Mouse (Mus musculus) left cerebral cortex, adult 9 months (tissue): ENCODE data around the gene Zfp784.
"Not testable (repeated sequence)": the region's sequence is repeated elsewhere in the genome, so short reads cannot be mapped to it uniquely, and the experiment has no call there.

ENCODE experiments used
- DNase-seq, 2 experiments: peaks; one replicate each; pipeline ENCODE4 v3.0.0; 2022; ENCODE audit warnings: low spot score in 2 of 2

The Zfp784 gene

DNA sequence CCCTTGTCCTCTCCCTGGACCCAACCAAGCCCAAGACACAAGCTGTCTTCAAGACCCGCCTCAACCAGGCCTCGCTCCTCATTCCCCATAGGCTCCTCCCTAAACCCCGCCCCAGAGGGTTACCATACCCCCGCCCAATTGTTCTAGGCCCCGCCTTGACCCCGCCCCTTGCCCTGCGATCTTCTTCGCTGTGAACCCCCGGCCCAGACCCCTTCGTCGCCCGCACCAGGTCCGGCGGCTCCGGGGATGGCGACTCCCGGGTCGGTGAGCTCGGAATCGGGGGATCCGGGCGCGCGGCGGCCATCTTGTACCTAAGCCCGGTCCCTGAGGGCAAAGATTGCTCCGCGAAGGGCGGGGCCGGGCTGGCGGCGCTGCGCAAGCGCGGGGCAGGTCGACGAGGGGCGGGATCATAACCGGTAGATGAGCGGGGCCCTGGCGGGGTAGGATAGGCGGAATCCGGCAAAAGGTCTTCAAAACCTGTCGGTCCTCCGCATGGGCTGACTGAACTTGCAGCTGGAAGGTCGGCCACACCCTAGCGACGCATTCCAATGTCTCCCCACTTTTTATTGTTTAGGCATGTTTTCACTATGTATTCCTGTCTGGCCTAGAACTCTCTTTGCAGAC is at the start of gene Zfp784:
Zfp784 (minus strand) TSS at position 338 of the 624 bp plus-strand sequence.
- peak; percentile 75 to 93 for DNase-seq

DNA sequence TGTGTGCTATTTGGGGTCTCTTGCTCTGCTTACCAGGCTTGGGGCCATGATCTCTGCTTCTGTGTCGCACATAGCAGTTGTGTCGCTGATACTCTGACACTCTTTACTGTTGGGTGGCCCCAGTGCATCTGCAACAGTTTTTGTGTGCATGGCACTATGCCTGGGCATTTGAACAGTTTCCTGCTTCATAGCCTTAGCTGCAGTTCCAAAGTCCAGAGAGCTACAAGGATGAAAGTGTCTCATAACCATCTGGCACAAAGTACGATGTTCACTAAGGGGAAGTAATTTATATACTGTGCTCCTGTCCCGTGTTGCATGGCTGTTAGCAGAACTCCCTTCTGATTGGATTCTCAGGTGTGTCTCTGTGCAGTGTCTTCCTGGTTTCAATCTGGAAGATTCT is 49.6 kb upstream of the Zfp784 start:
- no peak for DNase-seq

DNA sequence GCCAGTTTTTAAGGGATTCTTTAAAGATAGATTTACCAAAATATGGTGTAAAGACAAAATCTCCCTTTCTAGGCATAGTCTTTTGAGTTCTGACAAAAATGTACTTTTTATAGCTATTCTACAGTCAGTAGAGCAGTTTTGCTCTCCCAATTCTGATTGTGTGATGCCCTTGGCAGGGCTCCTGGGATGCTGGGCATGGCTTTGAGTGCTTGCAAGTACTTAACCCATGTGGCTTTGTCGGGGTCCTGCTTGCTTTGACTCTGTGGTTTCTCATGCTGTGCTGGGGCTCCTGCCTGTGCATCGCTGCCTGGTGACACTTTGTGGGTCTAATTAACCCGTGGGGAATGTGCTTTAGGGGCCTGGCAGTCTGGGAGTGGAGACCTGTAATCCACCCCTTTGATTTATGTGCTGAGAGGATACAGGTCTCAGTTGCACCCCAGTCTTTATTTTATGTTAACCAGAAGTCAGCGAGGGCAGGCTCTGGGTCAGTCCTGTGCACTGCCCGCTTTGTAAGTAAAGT is 48.7 kb upstream of the Zfp784 start:
- DNase-seq: no peak

DNA sequence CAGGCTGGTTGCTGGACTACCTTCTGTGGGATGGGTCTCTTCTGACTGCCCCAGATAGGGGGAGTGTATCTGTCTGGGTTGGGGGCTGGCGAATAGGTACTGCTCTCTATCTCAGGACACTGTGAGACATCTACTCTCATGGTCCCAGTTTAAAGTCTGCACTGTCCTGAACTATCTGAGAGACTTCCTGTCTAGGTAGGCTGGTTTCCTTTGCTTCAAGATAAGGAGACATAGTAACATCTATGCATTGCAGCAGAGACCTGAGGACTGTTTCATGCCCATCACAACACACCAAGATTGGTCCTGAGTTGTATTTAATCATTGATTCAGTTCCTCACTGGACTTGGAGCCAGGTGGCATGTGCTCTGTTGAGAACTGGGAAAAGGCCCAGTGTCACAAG is 47.3 kb upstream of the Zfp784 start:
- no peak for DNase-seq

DNA sequence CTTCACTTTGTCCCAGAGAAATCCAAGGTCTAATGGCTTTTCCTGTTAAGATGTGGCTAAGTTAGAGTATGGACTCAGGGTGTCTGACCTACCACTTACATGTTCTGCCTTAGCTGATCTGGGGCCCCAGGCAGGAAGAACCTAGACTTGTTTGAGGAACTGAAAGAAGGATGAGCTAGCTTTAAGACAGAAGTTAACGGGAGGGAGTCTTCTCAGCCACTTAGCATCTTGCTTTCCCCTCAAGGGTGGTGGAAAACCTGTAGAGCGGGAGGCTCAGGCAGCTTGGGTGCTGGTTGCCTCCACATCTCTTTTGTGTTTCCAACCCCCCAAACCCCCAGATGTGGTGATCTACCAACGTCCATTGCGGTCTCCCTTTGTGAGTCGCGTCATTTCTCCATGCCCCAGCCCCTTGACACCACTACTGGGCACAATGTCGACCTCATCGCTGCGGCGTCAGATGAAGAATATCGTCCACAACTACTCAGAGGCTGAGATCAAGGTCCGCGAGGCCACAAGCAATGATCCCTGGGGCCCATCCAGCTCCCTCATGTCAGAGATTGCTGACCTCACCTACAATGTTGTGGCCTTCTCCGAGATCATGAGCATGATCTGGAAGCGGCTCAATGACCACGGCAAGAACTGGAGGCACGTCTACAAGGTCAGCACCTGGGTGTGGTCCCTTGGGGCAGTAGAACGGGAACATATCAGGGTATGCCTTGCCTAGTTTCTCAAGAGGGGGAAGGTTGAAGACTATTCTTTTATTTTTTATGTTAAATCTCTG is 45.3 kb upstream of the Zfp784 start:
- no peak for DNase-seq

DNA sequence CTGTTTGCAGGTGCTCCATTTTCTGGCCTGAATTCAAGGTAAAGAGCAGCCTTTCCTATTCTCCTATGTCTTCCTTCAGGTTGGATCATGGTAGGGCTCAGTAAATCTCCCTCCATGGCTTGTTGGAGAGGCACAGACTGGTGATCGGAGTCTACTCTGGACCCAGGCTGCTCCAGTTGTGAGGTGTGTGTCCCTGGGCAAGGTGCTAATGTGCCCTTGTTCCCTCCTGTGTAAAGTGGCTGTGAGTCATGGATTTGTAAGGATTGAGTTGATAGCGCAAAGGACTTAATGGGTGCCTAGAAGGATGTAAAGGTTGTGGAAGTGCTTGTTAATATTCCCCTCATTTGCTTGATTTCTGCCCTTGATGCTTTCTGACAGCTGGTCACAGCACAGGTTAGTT is 43.7 kb upstream of the Zfp784 start:
- DNase-seq: no peak

DNA sequence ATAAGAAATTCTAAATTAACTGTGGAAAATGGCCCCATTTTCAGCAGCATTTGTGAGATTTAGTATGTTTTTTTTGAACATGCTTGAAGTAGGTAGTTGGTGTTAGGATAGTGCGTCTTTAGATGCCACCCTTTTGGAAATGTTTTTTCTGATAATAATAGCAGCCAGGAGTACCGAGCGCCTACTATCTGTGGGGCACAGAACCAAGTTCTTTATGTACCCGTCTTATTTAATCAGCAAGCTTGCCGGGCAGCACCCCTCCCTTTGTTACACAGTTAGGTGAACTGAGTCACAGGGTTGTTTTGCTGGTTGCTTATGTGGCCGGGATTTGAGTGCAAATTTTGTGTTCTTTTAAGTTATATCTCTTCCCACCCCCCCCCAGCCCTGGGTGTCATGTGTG is 43.0 kb upstream of the Zfp784 start:
- DNase-seq: no peak

DNA sequence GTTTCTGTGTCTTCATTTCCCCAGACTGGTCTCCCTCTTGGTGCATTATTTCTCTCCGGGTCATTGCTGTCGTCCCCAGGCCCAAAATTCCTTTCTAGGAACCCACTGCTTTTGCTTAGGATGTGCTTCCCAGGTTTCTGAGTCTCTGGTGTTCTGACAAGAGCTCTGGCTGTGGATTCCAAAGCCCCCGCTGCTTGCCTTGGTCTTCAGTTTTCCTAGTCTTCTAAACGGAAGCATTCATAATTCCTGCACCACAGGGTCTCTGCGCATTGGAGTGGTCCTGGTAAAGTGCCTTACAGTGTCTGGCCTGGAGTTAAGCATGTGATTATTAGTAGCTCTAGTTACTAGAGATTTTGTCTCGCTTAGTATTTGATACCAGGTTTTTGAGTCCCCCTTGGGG is 42.6 kb upstream of the Zfp784 start:
- no peak for DNase-seq

DNA sequence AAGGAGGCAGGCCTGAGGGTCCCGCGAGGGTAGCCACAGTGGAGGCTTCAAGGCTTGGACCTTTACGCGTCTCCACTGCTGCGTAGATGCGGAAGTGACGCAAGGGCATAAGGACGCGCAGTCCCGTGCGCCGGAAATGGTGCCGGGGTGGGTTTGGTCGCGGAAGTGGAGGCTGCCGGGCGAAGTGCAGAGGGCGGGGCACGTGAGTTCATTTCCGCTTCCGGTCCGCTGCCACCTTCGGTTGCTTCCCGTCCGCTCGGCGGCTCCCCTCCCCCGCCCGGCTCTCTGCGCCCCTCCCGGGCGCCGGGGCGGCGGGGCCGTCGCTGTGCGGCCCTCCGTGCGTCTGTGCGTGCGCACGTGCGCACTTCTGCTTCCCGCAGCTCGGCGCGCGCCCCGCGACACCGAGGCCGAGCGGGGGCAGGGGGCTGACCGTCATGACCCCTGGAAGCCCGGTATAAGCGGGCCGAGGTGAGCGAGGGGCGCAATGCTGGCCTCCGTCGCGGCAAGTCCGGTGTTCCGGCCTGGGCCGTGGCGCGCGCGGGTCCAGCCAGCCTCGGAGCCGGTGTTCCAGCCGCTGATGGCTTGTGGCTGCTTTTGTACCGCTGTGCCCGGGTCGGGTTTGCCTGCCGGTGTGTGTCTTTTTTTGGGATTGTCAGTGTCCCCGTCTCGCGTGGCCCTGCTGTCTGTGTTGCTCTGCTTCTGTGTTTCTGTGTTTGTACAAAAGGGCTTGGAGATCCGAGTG is 41.9 kb upstream of the Zfp784 start, which contains the start of gene Epn1:
Epn1 (plus strand) TSS at position 226 of the 742 bp plus-strand sequence.
- DNase-seq: peak; percentile 88 to 97

DNA sequence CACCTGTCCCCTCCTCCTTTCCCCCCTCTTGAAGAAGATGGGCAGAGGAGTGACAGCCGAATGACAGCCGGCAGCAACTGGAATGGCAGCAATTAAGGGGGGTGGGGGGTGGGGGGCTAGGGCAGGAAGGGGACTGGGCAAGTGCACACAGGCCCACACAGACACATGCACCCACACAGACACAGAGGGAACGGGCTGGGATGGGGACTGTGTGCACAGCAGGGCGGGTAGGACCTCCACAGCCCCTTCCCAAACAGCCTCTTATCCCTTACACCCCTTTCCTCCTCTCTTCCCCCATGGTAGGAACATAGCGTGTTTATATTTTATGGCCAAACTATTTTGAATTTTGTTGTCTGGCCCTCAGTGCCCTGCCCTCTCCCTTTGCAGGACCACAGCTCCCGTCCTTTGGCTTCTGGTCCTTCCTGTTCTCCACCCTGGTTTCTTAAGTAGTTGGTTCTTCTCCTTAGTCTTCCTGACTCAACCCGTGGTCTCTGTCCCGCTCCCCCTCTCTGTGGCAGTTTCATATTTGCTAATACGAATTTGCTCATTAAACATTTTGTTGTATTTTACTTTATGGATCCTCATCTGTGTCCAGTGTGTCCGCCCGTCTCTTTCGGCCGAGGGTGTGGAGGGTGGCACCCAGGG is 41.2 kb upstream of the Zfp784 start:
- not testable (repeated sequence) for DNase-seq

DNA sequence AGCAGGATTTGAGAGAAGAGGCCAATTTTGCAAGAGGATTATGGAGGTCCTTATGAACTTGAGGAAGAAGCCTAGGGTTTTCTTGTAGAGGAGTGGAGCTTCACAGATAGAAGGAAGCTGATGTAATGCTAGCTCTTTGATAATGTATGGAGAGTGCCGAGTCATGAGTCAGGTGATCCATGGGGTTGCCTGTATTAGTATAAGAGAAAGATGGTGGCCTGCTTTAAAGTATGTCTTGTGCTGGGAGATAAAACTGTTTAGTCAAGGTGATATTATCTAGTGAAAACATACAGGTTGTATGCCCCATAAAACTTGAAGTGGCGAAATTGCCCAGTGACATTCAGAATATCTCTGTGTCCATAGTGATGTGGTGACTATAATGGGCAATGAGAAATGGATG is 38.7 kb upstream of the Zfp784 start:
- no peak for DNase-seq

DNA sequence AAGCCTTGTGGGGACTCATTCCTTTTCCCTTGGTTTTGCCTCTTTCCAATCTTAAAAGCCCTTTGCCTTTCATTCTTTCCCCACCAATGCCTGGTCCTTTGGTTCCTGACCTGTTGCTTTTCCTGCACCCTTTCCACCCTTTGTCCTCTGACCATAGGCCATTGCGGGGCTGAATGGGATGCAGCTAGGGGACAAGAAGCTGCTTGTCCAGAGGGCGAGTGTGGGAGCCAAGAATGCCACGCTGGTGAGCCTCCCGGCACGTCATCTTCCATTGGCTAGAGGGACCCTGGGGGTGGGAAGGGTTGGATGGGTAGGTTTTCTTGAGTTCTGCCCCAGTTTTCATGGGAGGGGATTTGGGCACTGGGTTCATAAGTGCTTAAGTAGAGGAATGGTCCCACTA is 36.7 kb upstream of the Zfp784 start:
- no peak for DNase-seq

DNA sequence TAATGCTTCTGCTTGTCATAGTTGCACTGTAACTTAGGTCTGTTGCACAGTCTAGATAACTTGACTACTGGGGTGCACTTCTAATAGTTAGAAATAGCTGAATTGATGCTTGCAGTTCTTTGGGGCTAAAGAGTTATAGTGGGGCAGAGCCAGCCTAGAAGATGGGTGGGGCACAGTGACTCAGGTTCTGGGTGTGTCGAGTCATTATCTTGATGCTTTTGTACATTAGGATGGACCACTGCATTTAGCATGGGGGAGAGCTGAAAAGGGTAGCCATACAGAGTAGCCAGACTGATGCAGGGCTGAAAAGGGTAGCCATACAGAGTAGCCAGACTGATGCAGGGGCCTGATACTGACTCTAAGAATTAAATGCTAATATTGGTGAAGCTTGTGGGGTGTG is 35.3 kb upstream of the Zfp784 start:
- DNase-seq: no peak

DNA sequence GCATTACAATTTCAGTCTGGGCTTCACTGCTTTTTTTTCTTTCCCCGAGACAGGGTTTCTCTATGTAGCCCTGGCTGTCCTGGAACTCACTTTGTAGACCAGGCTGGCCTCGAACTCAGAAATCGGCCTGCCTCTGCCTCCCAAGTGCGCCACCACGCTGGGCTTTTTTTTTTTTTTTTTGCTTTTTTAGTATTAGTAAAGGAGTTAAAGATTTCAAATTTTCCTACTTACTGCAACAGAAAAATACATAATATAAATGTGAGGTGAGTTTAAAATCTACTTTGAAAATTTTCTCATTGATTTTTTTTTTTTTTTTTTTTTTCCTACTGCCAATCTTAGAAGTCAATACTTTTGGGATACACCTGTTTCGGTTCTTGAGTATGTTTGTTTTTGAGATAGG is 26.6 kb upstream of the Zfp784 start:
- DNase-seq: no peak

DNA sequence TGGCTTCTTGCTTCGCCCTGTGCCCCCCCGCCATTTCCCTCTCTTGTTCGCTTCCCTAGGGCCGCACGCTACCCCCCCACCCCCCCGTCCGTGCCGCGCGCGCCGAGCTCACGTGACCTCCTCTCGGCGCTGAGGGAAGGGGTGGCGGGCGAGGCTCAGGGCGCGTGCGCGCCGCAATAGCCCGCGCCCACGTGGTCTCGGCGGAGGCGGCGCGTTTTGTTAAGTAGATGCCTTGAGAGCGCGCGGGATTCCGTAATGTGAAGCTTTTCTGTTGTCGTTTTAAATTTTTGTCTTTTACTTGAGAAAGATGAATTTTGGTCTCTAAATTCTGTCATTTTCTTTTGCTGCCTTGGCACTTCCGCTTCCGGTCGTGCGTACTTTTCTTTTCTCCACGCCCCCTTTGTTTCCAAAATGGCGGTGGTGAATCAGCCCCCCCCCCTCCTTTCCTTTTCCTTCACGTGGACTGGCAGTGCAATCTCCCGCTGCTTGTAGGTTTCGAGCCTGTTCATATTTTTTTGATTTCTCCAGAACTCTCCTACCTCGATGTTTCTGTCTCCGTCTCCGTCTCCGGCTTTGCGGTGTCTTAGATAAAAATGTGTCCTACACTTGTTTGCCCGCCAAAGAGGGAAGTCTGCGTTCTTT is 24.2 kb upstream of the Zfp784 start:
- no peak for DNase-seq

DNA sequence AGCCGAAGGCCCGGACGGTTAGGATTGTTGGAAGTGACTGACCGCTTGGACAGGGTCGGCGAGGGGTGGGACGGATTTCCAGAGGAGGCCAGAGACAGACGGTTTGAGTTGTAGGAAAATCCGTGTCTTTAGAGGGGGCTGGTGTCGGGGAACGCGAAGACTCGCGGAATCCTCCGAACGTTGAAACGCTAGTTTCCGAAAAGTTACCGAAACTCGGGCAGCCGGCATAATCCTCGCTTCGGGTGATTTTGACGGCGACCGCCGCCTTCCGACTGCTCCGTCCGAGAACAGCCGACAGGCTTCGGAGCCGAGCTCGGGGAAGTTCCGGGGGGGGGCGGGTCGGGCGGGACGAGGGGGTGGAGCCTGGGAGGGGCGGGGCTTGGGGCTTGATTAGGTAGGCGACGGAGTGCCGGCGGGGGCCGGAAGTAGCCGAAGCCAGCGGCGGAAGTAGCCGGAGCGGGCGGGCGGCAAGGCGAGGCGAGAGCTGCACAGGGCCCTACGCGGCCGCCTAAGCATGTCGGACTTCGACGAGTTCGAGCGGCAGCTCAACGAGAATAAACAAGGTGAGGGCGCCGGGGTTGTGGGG is 23.6 kb upstream of the Zfp784 start, which contains the start of gene U2af2:
U2af2 (plus strand) TSS at position 370 of the 586 bp plus-strand sequence.
- DNase-seq: peak; percentile 82 to 87

DNA sequence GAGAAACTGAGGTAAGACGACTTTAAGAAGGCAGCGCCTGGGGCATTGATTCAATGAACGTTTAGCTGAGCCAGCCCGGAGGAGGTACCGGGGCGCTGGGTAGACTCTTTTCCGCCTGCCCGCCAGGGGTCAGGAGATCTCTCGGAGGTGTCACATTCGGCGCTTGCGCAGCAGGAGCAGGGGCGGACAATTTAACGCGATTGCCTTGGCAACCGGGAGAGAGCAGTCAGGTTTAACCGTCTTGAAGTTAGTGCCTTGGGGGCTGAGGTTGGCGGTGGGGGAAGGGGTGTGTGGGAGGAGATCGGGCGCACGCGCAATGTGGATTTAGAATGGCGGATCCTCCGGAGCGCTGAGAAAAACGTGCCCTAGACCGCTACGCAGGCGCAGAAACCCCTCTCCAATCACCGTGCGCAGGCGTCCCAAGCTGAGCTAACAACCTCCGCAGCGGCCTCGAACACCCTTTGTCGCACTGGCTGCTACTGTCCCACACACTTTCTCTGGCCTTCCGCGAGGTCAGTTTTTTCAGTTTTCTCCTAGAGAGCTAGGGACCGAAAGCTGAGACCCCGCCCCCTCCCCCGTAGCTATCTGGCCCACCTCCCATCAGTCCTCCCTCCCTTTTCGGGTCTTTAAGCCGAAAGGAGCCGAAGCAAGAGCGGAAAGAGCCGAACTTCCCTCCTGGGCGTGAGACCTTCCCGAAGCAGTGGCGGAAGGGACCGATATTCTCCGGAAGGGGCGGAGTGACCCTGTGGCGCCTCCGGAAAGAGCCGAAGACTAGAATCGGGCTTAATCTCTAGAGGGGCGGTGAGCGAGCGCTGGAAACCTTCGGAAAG is 22.9 kb upstream of the Zfp784 start:
- peak; percentile 96 to 99 for DNase-seq

DNA sequence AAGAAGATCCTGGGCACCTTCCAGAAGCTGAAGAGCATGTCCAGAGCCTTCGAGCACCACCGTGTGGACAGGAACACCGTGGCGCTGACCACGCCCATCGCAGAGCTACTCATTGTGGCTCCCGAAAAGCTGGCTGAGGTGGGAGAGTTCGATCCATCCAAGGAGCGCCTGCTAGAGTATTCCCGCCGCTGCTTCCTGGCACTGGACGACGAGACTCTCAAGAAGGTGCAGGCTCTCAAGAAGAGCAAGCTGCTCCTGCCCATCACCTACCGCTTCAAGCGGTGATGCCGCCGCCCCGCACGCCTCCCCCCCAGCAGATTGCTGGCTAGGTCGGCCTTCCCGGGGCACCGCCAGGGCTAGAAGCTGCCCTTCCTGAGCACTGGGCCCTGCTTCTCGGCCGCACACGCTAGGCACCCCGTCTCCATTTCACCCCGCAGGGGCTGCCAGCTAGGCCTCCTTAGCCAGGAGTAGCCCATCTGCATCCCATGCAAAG is 22.0 kb upstream of the Zfp784 start:
- peak in 1 of 2 experiments; percentile 81 for DNase-seq

DNA sequence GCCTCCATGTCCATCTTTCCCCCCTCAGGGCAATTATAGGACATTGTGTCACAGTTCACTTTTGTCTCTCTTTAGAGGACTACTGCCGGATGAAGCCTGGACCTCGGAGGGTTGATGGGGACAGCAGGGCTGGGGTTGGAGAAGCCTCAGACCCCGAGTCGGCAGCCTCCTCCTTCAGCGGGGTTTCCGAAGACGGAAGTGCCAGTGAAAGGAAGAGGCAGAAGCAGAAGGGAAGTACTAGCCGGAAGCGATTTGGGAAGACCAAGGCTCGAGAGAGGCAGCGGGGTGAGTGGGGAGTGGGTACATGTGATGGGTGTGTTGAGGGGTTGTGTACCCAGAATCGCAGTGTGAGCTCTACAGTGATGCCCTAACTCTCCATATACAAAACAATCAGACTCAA is 21.2 kb upstream of the Zfp784 start:
- DNase-seq: no peak

DNA sequence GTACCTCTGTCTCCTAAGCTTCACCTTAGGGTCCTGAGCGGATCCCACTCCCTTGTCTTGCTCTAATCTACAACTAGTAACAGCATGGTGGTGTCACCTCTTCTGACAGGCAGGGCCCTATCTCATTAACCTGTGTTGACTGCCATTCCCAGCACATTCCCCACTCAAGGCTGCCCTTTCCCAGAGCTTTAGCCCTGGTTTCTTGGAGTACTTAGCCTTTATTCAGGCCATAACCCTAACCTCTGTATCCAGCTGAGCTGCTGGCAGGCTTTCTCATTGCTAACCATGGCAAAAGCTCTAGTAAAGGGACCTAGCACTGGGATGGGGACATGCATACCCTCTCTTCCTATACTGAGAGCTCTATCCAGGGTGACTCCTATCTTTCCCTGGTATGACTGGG is 20.4 kb upstream of the Zfp784 start:
- DNase-seq: no peak
